In genomic region chr5:103501076-103501475, GRCm38 (mm10) we compare ENCODE assay signal across 25 mouse cellular contexts.
DNase-seq lines count a peak whose midpoint lies in the region; ATAC-seq lines count a peak whose summit lies in the region.
"Had no signal": no experiment of that assay in that cellular context is flagged by ENCODE, and none has a peak within 500 bp of the region (broad histone marks: within the 10 kb centered on the region; RNA-seq: fewer than 3 reads in every experiment).

No protein-coding gene starts in this region.

- WGBS in forebrain, embryonic 13.5 days: 95% methylated on average over 9 of the region's 9 CpGs
- WGBS in midbrain, embryonic 13.5 days: 93% methylated on average over 9 of the region's 9 CpGs

- no peaks in the 10 kb centered on the region; the same call in 1 of the 2 replicates for H3K36me3 ChIP-seq in forebrain, embryonic 13.5 days (ENCODE audit: poor library complexity, severe bottlenecking)
- 0 out of 2 replicates have a peak, but pooled peaks cover 3% of the 10 kb centered on the region for H3K36me3 ChIP-seq in midbrain, embryonic 13.5 days
- H3K36me3 ChIP-seq: hindbrain, embryonic 12.5 days had no signal

- H3K4me2 ChIP-seq in forebrain, embryonic 13.5 days: no peak overlapping the region
- H3K4me2 ChIP-seq in midbrain, embryonic 13.5 days (replicated peaks): no peak overlapping the region
- H3K4me2 ChIP-seq: embryonic facial prominence, embryonic 13.5 days; forebrain, embryonic 12.5 days; heart, embryonic 11.5 days; hindbrain, embryonic 12.5 days had no signal

- no peak overlapping the region for H3K9ac ChIP-seq in forebrain, embryonic 13.5 days
- H3K9ac ChIP-seq in midbrain, embryonic 13.5 days (replicated peaks): no peak overlapping the region
- H3K9ac ChIP-seq: embryonic facial prominence, embryonic 13.5 days; forebrain, embryonic 12.5 days; hindbrain, embryonic 12.5 days had no signal

- peak; percentile 89 for ATAC-seq in inflammation-experienced regulatory T-cells, adult 6 months
- ATAC-seq in forebrain, embryonic 13.5 days: no peak
- ATAC-seq in midbrain, embryonic 13.5 days: no peak
- ATAC-seq: forebrain, embryonic 16.5 days; hindbrain, embryonic 16.5 days had no signal

- no peaks in the 10 kb centered on the region for H3K9me3 ChIP-seq in forebrain, embryonic 13.5 days (replicated peaks)
- H3K9me3 ChIP-seq in midbrain, embryonic 13.5 days: no peaks in the 10 kb centered on the region
- H3K9me3 ChIP-seq: embryonic facial prominence, embryonic 10.5 days; embryonic facial prominence, embryonic 13.5 days; forebrain, embryonic 12.5 days; hindbrain, embryonic 12.5 days had no signal

- no peak overlapping the region for H3K4me3 ChIP-seq in forebrain, embryonic 13.5 days
- no peak overlapping the region for H3K4me3 ChIP-seq in midbrain, embryonic 13.5 days (replicated peaks)
- H3K4me3 ChIP-seq: embryonic facial prominence, embryonic 10.5 days; embryonic facial prominence, embryonic 13.5 days; erythroblast, embryonic 14.5 days; forebrain, embryonic 12.5 days; hindbrain, embryonic 12.5 days had no signal

- DNase-seq in thymus, postnatal 0 days (ENCODE audit: low spot score): peak; percentile 49
- no peak for DNase-seq in thymus, adult 18-20 months
- DNase-seq in CD4-positive helper T cell, adult 2 months (ENCODE audit: low read depth, low spot score): peak; percentile 79
- peak; percentile 50 for DNase-seq in T-cell, adult 2 months (ENCODE audit: low spot score)
- no peak for DNase-seq in right cerebral cortex, postnatal 36 days (ENCODE audit: low spot score in 2 of 2)
- DNase-seq: adrenal gland, adult 2 months; adrenal gland, postnatal 25 days; cerebellum, adult 11-12 months; cerebellum, adult 8-10 months; cerebellum, postnatal 10 days; cerebellum, postnatal 36 days; embryo, embryonic 11 days; gastrocnemius, postnatal 10 days; gastrocnemius, postnatal 36 days had no signal

- no peaks in the 10 kb centered on the region for H3K27me3 ChIP-seq in forebrain, embryonic 13.5 days
- no peaks in the 10 kb centered on the region for H3K27me3 ChIP-seq in midbrain, embryonic 13.5 days
- H3K27me3 ChIP-seq: embryonic facial prominence, embryonic 13.5 days; forebrain, embryonic 12.5 days; hindbrain, embryonic 12.5 days had no signal

- no peak overlapping the region for H3K27ac ChIP-seq in forebrain, embryonic 13.5 days
- no peak overlapping the region for H3K27ac ChIP-seq in midbrain, embryonic 13.5 days
- H3K27ac ChIP-seq: embryonic facial prominence, embryonic 10.5 days; embryonic facial prominence, embryonic 13.5 days; forebrain, embryonic 12.5 days; hindbrain, embryonic 12.5 days had no signal

- peaks cover 3% of the 10 kb centered on the region; the same call in 1 of the 2 replicates for H3K4me1 ChIP-seq in forebrain, embryonic 13.5 days
- H3K4me1 ChIP-seq in midbrain, embryonic 13.5 days (replicated peaks): no peaks in the 10 kb centered on the region
- H3K4me1 ChIP-seq: hindbrain, embryonic 12.5 days had no signal

Comparison
In these comparisons a context has a peak if more than half of its experiments do, and no peak if none do; other contexts are left out.
1. DNase-seq: peak in thymus, postnatal 0 days (single experiment), CD4-positive helper T cell, adult 2 months (single experiment) and T-cell, adult 2 months (single experiment); none in thymus, adult 18-20 months (0 of 2) and right cerebral cortex, postnatal 36 days (0 of 2).